In the genomic region with DNA sequence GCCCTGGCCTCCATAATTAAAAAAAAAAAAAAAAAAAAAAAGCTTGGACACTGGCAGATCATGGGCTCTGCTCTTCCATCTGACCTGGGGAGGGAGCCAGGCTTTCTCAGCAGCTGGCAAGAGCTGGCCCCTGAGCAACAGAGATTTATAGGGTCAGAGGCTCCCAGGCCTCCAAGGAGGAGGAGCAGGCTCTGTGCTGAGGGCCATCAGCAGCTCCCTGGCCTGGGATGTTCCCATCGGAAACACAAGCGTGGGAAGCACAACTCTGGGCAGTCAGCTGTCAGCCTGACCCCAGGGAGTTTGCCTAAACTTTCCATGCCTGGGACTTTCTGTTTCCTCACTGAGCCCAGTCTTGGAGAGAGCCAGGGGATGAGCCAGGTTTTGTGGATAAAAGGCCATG, we compare ENCODE assay signal across 12 mouse cellular contexts. TPM values are rescaled to one million over a fixed set of nuclear protein-coding genes. Genes with fewer than 3 reads are reported as not detected.
A peak's percentile ranks its signal among the peaks of the same experiment; 100 is the strongest.
DNase-seq lines count a peak whose midpoint lies in the region; ATAC-seq lines count a peak whose summit lies in the region.
"Had no signal": no experiment of that assay in that cellular context is flagged by ENCODE, and none has a peak within 500 bp of the region (broad histone marks: within the 10 kb centered on the region; RNA-seq: fewer than 3 reads in every experiment).

No protein-coding gene starts in this region.

- no peaks in the 10 kb centered on the region for H3K27me3 ChIP-seq in kidney, embryonic 14.5 days (ENCODE audit: control insufficient read depth, insufficient read depth, low read length)
- H3K27me3 ChIP-seq: limb, embryonic 15.5 days; stomach, embryonic 15.5 days had no signal

- H3K4me3 ChIP-seq in kidney, embryonic 14.5 days (ENCODE audit: low read length): no peak overlapping the region
- H3K4me3 ChIP-seq: heart, embryonic 13.5 days; limb, embryonic 15.5 days; stomach, embryonic 15.5 days had no signal

- no peak overlapping the region for H3K27ac ChIP-seq in kidney, embryonic 14.5 days (ENCODE audit: low read depth, low read length)
- H3K27ac ChIP-seq: heart, embryonic 13.5 days; limb, embryonic 15.5 days; stomach, embryonic 15.5 days had no signal

- peak; percentile 87 for ATAC-seq in kidney, embryonic 14.5 days (ENCODE audit: low FRiP score, low TSS enrichment)
- no peak for ATAC-seq in monocyte, adult 5-6 weeks (replicated peaks; ENCODE audit: insufficient number of reproducible peaks, low FRiP score, low TSS enrichment, poor library complexity, severe bottlenecking)
- no peak for ATAC-seq in megakaryocyte-erythroid progenitor cell, adult 5-6 weeks (replicated peaks; ENCODE audit: low FRiP score, low TSS enrichment, poor library complexity, severe bottlenecking)

- 11% methylated on average over 2 of the region's 2 CpGs for WGBS in kidney, embryonic 14.5 days

- H3K36me3 ChIP-seq in kidney, embryonic 14.5 days (ENCODE audit: control insufficient read depth, insufficient read depth, low read length): no peaks in the 10 kb centered on the region
- H3K36me3 ChIP-seq: heart, embryonic 13.5 days; limb, embryonic 15.5 days; stomach, embryonic 15.5 days had no signal

- no peaks in the 10 kb centered on the region for H3K4me1 ChIP-seq in kidney, embryonic 14.5 days (ENCODE audit: control insufficient read depth, insufficient read depth, low read length)
- H3K4me1 ChIP-seq: heart, embryonic 13.5 days; limb, embryonic 15.5 days; stomach, embryonic 15.5 days had no signal

- DNase-seq in kidney, adult 11 months: peak; percentile 38
- DNase-seq in kidney, adult 18-20 months: no peak
- peak; percentile 57 to 75 for DNase-seq in gastrocnemius, adult 8-10 months (ENCODE audit: low spot score in 2 of 2)
- DNase-seq in lung, postnatal 4 days: peak; percentile 14 to 75
- DNase-seq in right cerebral cortex, postnatal 14 days: no peak
- DNase-seq: cerebellum, adult 11 months had no signal

- no peaks in the 10 kb centered on the region for H3K9me3 ChIP-seq in kidney, embryonic 14.5 days (ENCODE audit: control insufficient read depth, low read length)
- H3K9me3 ChIP-seq: heart, embryonic 13.5 days; limb, embryonic 15.5 days; stomach, embryonic 15.5 days had no signal

- no peak overlapping the region for H3K4me2 ChIP-seq in kidney, embryonic 14.5 days (replicated peaks; ENCODE audit: low read depth, low read length)
- H3K4me2 ChIP-seq: heart, embryonic 13.5 days; limb, embryonic 15.5 days; stomach, embryonic 15.5 days had no signal

- no peak overlapping the region for H3K9ac ChIP-seq in kidney, embryonic 14.5 days (ENCODE audit: low read depth, low read length)
- H3K9ac ChIP-seq: heart, embryonic 13.5 days; limb, embryonic 15.5 days; stomach, embryonic 15.5 days had no signal

RNA-seq across cellular contexts. Expression of a gene that starts 32.3 kb away (rescaled TPM):
- 10 to 100 TPM; 11.5 to 20.6 (median 14.3) TPM for total RNA-seq in gastrocnemius, adult 8-10 months (2022)
- polyA plus RNA-seq in kidney, embryonic 14.5 days (2014; fragmentation: Nextera tagmentation; extraction: Ambion mirVana): 0.91 and 3.5 TPM in 2 replicates
- total RNA-seq in monocyte, adult 5-6 weeks (2017): 0.78 TPM in 1 of 3 replicates, not detected in the others
- 0.15 TPM in 1 of 2 replicates, not detected in the other for total RNA-seq in megakaryocyte-erythroid progenitor cell, adult 5-6 weeks (2014; fragmentation: Nextera tagmentation)
- total RNA-seq in megakaryocyte-erythroid progenitor cell, adult 5-6 weeks (2017): 0.09 TPM in 1 of 2 replicates, not detected in the other

RNA-seq across cellular contexts. Expression of a gene that starts 58.3 kb away (rescaled TPM):
- 10 to 100 TPM; 62.1 to 69.9 (median 67.5) TPM for total RNA-seq in gastrocnemius, adult 8-10 months (2022)
- polyA plus RNA-seq in kidney, embryonic 14.5 days (2014; fragmentation: Nextera tagmentation; extraction: Ambion mirVana): 166 and 186 TPM in 2 replicates
- 34.2 to 48.9 TPM (median 40.9 TPM) in 3 replicates for total RNA-seq in monocyte, adult 5-6 weeks (2017)
- total RNA-seq in megakaryocyte-erythroid progenitor cell, adult 5-6 weeks (2014; fragmentation: Nextera tagmentation): 60.9 and 92.5 TPM in 2 replicates
- total RNA-seq in megakaryocyte-erythroid progenitor cell, adult 5-6 weeks (2017): 39.4 and 40.3 TPM in 2 replicates

Comparison
In these comparisons a context has a peak if more than half of its experiments do, and no peak if none do; other contexts are left out.
1. DNase-seq: peak in kidney, adult 11 months (single experiment), gastrocnemius, adult 8-10 months (2 of 2) and lung, postnatal 4 days (2 of 2); none in kidney, adult 18-20 months (single experiment) and right cerebral cortex, postnatal 14 days (single experiment).